Mouse (Mus musculus) forebrain, embryonic 12.5 days (tissue): ENCODE measurements around the gene Tmtc4. TPM values are rescaled to one million over a fixed set of nuclear protein-coding genes. Genes with fewer than 3 reads are reported as not detected.

ENCODE experiments used
- ATAC-seq: fragments of 200-750 bp; cut with Nextera tagmentation; 2 replicates; pipeline ENCODE4 v1.8.0; 2017; ENCODE audit warnings: moderate TSS enrichment; ENCODE audit not compliant: low FRiP score
- H3K27ac ChIP-seq: fragments of 300-500 bp; sonication (generic); 2 replicates; pipeline ENCODE4 v1.5.1; 2016; ENCODE audit warnings: mild to moderate bottlenecking
- H3K27me3 ChIP-seq: fragments of 300-500 bp; sonication (generic); 2 replicates; pipeline ENCODE4 v1.6.1; 2016; ENCODE audit warnings: mild to moderate bottlenecking
- H3K36me3 ChIP-seq: fragments of 300-500 bp; sonication (generic); replicated peaks from 2 replicates; pipeline ENCODE4 v1.6.1; 2016; ENCODE audit warnings: mild to moderate bottlenecking
- H3K4me1 ChIP-seq: fragments of 300-500 bp; sonication (generic); 2 replicates; pipeline ENCODE4 v1.6.1; 2016
- H3K4me2 ChIP-seq: fragments of 300-500 bp; sonication (generic); 2 replicates; pipeline ENCODE4 v1.6.1; 2016; ENCODE audit warnings: mild to moderate bottlenecking, moderate library complexity
- H3K4me3 ChIP-seq: fragments of 300-500 bp; sonication (generic); replicated peaks from 2 replicates; pipeline ENCODE4 v1.5.1; 2016; ENCODE audit warnings: mild to moderate bottlenecking
- H3K9ac ChIP-seq: fragments of 300-500 bp; sonication (generic); 2 replicates; pipeline ENCODE4 v1.6.1; 2016; ENCODE audit warnings: mild to moderate bottlenecking
- H3K9me3 ChIP-seq: fragments of 300-500 bp; sonication (generic); 2 replicates; pipeline ENCODE4 v1.6.1; 2016
- WGBS: fragments of 180-500 bp; shearing (Covaris S2); methylation state at CpG from one replicate; pipeline ENCODE4 v1.1.7; 2016; 5-methylcytosine and 5-hydroxymethylcytosine counted together
- polyA plus RNA-seq: library from polyadenylated mRNA; unstranded; fragments of >200 nt; fragmentation: Nextera tagmentation; extraction: Ambion mirVana; gene quantifications from 2 replicates; pipeline ENCODE4 v1.2.1, GENCODE M21; 2016

Tmtc4 gene
- polyA plus RNA-seq, 1 experiment from 2014 or later, result 37.3 TPM

DNA sequence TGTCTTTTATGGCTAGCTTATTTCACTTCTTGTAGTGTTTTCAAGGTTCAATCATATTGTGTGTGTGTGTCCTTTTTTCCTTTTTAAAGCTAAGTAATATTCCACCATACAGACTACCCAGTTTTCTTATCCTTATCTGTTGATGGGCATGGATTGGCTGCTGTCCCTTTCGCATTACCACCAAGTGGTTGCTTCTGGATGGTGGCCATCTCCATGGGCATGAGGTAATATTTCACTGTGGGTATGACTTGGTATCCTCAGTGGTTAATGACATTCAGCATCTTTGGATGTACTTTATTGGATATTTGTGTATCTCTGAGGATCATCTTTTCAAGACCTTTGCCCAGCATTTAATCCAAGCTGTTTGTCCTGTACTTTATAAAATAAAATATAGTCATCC, 87.7 kb downstream of the Tmtc4 start:
- no peak overlapping the region for H3K27ac ChIP-seq
- no peaks in the 10 kb centered on the region for H3K9me3 ChIP-seq
- H3K9ac ChIP-seq, result no peak overlapping the region
- WGBS, result 100% methylated on average over 1 of the region's 1 CpGs
- no peak overlapping the region for H3K4me3 ChIP-seq
- no peaks in the 10 kb centered on the region for H3K27me3 ChIP-seq
- no peak overlapping the region for H3K4me2 ChIP-seq
- ATAC-seq, result no peak
- peaks cover 8% of the 10 kb centered on the region; the same call in 1 of the 2 replicates for H3K4me1 ChIP-seq
- no peaks in the 10 kb centered on the region for H3K36me3 ChIP-seq

DNA sequence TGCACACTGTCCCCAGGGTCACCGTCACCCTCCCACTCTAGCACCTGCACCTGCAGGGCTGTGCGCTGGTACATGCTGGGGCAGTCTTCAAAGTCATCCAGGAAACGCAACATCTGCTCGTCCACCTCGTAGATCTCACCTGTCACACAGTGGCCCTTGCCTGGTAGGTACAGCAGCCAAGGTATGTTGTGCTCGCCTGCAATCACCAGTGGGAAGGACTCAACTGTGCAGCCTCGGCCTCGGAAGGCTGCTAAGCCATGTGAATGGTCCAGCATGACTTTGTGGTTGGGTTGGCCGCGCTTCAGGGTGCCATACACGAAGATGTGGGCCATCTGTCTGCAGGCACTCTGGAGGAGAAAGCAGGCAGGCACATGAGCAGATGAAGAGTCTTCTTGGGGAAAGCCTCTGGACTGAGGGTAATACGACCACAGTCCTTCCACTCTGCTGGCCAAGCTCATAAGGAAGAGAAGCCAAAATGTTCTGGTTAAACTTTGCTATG, 92.3 kb downstream of the Tmtc4 start:
- Histone ChIP-seq H3K4me3 (no peak overlapping the region), H3K4me1 (no peaks in the 10 kb centered on the region), H3K9ac (no peak overlapping the region), H3K9me3 (no peaks in the 10 kb centered on the region), H3K27ac (no peak overlapping the region), H3K27me3 (no peaks in the 10 kb centered on the region), H3K4me2 (no peak overlapping the region), H3K36me3 (no peaks in the 10 kb centered on the region)
- no peak for ATAC-seq
- WGBS, result 94% methylated on average over 12 of the region's 12 CpGs

DNA sequence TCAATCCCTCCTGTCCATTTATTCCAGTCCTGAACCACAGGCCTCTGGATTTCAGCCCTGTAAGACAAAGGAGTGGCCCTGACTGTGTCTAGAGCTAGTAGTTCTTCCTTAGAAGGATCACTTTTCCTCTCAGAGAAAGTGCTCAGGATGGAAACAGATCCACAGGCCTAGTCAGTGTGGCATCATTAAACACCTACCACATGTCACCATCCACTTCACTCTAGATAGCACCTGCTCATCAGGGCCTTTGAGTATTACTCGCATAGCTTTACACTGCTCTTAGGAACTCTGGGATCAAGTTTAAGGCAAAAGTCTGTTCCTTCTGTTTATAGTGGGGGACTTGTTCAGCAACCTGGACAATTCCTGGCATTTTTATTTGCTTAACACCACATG, 95.4 kb downstream of the Tmtc4 start:
- 92% methylated on average over 1 of the region's 1 CpGs for WGBS
- no peaks in the 10 kb centered on the region for H3K9me3 ChIP-seq
- peaks cover 9% of the 10 kb centered on the region for H3K4me1 ChIP-seq
- no peak overlapping the region for H3K4me2 ChIP-seq
- H3K27ac ChIP-seq, result no peak overlapping the region
- no peak for ATAC-seq
- no peaks in the 10 kb centered on the region for H3K27me3 ChIP-seq
- no peak overlapping the region for H3K4me3 ChIP-seq
- no peaks in the 10 kb centered on the region for H3K36me3 ChIP-seq
- no peak overlapping the region for H3K9ac ChIP-seq

DNA sequence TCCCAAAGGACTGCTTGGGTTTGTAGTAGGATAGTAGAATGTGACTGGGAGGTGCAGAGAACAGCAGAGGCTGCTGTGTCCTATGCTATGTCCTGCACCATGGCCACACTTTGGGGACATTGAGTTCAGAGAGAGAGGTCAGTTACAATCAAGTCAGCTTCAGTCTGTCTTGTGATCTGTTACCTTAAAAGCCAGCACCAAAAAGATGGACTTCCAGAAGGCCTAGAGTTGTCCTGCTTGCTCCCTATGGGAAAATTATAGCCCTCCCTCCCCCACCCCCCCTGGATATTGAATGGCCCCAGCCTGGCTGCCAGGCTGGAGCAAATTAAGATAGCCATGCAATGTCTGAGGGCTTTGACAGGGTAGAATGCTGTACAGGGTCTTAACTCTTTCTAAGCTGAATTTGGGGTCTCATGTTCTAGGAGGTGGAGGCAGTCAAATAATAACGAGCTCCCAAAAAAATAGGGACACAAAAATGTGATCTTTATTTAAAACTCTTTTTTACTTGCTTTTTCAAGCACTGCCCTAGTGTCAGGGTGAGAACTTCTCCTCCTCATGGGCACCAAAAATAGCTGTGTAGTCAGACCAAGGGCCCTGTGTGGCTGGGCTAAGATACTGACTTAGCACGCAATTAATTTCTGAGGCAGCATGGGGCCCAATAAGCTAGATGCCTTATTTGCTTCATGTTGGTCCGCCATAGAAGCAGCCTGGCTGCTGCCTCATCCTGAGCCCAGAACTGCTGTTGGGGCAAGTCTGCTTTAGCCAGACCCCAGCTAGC, 95.9 kb downstream of the Tmtc4 start:
- WGBS, result 77% methylated on average over 3 of the region's 3 CpGs
- H3K9me3 ChIP-seq, result no peaks in the 10 kb centered on the region
- H3K4me2 ChIP-seq, result no peak overlapping the region
- no peak overlapping the region for H3K4me3 ChIP-seq
- H3K4me1 ChIP-seq, result peaks cover 15% of the 10 kb centered on the region
- no peaks in the 10 kb centered on the region for H3K27me3 ChIP-seq
- H3K36me3 ChIP-seq, result no peaks in the 10 kb centered on the region
- H3K9ac ChIP-seq, result no peak overlapping the region
- no peak for ATAC-seq
- no peak overlapping the region for H3K27ac ChIP-seq

- Histone ChIP-seq H3K9me3 (no peaks in the 10 kb centered on the region), H3K4me3 (no peak overlapping the region), H3K9ac (no peak overlapping the region), H3K27ac (no peak overlapping the region), H3K27me3 (no peaks in the 10 kb centered on the region), H3K4me1 (peaks cover 21% of the 10 kb centered on the region), H3K36me3 (no peaks in the 10 kb centered on the region), H3K4me2 (no peak overlapping the region)
- 73% methylated on average over 1 of the region's 1 CpGs for WGBS
- no peak for ATAC-seq
Observed at GRCm38 (mm10) chr14:122887278-122887677, 96.6 kb downstream of the Tmtc4 start.

GRCm38 (mm10) chr14:122885893-122886292, 97.9 kb downstream of the Tmtc4 start:
- H3K4me2 ChIP-seq, result no peak overlapping the region
- no peaks in the 10 kb centered on the region for H3K9me3 ChIP-seq
- H3K27ac ChIP-seq, result no peak overlapping the region
- peaks cover 31% of the 10 kb centered on the region for H3K4me1 ChIP-seq
- H3K9ac ChIP-seq, result no peak overlapping the region
- no peaks in the 10 kb centered on the region for H3K27me3 ChIP-seq
- ATAC-seq, result no peak
- 88% methylated on average over 7 of the region's 7 CpGs for WGBS
- H3K36me3 ChIP-seq, result no peaks in the 10 kb centered on the region
- H3K4me3 ChIP-seq, result no peak overlapping the region

DNA sequence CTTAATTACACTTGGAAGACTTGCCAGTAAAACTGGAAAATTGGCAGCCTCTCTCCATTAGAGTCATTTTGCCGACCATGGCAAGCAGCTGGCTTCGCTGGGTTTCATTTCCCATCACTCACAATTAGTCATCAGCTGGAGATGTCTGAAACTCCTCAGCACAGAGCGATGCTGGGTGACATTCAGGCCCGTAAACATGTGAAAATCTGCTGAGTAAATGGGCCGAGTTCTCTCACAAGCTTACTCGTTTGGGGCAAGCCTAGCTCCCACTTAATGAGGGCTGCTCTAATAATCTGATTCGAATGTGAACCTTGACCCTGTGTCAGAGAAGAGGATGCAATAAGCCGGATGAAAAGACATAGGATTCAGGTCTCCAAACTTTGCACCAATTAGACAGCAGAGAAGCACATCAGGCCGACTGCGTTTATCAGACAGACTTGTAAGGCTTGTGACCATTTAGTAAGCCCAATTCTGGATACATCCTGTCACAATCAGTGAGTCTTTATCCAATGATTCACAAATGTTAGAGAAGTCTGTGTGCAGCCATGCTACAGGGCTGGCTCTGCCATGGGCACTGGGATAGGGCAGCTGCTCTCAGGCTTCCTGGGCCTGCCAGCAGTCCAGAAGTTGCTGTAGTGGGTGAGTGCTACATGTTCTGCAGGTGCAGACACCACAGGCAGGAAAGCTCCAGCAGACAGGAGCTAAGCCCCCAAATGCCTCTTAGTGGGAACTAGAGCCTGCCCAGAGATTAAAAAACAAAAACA, 99.8 kb downstream of the Tmtc4 start:
- WGBS, result 23% methylated on average over 10 of the region's 10 CpGs
- Histone ChIP-seq H3K36me3 (no peaks in the 10 kb centered on the region), H3K9ac (no peak overlapping the region), H3K9me3 (no peaks in the 10 kb centered on the region), H3K27ac (peak overlapping the region; percentile 81), H3K4me1 (peaks cover 31% of the 10 kb centered on the region), H3K27me3 (0 out of 2 replicates have a peak, but pooled peaks cover 5% of the 10 kb centered on the region), H3K4me3 (no peak overlapping the region), H3K4me2 (no peak overlapping the region)
- peak; percentile 59 for ATAC-seq

DNA sequence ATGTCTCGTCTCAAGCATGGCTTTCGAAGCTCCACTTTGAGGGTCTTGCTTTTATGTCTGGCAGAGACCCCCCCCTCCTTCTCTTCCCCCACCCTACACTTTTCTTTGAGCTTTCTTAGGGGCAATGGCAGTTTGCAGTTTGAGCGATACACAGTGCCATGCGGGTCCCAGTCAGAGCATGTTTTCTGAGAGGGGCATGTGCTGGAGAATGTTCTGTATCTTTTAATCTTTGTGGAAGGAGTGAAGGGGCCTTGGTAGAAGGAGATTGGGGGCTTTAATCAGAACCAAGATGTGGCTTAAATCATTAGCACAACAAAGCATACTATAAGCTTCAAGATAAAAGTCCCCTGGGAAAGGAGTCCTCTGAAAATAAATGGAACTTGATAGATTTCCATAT, 100.4 kb downstream of the Tmtc4 start:
- ATAC-seq, result peak; percentile 27
- Histone ChIP-seq H3K9ac (no peak overlapping the region), H3K9me3 (no peaks in the 10 kb centered on the region), H3K27ac (peak overlapping the region; percentile 81), H3K27me3 (0 out of 2 replicates have a peak, but pooled peaks cover 8% of the 10 kb centered on the region), H3K4me2 (0 out of 2 replicates have a peak overlapping the region, but pooled peaks have one; percentile 11), H3K4me3 (no peak overlapping the region), H3K4me1 (peaks cover 31% of the 10 kb centered on the region), H3K36me3 (no peaks in the 10 kb centered on the region)
- WGBS, result 30% methylated on average over 4 of the region's 4 CpGs

GRCm38 (mm10) chr14:122882795-122883409, 100.9 kb downstream of the Tmtc4 start:
- H3K27me3 ChIP-seq, result 0 out of 2 replicates have a peak, but pooled peaks cover 11% of the 10 kb centered on the region
- H3K4me1 ChIP-seq, result peaks cover 31% of the 10 kb centered on the region
- H3K36me3 ChIP-seq, result no peaks in the 10 kb centered on the region
- no peak overlapping the region for H3K4me3 ChIP-seq
- no peaks in the 10 kb centered on the region for H3K9me3 ChIP-seq
- peak overlapping the region; percentile 11; the same call in 1 of the 2 replicates for H3K4me2 ChIP-seq
- no peak overlapping the region for H3K9ac ChIP-seq
- H3K27ac ChIP-seq, result peak overlapping the region; percentile 81
- WGBS, result 59% methylated on average over 7 of the region's 7 CpGs
- peak; percentile 57; the same call in 1 of the 2 replicates for ATAC-seq

DNA sequence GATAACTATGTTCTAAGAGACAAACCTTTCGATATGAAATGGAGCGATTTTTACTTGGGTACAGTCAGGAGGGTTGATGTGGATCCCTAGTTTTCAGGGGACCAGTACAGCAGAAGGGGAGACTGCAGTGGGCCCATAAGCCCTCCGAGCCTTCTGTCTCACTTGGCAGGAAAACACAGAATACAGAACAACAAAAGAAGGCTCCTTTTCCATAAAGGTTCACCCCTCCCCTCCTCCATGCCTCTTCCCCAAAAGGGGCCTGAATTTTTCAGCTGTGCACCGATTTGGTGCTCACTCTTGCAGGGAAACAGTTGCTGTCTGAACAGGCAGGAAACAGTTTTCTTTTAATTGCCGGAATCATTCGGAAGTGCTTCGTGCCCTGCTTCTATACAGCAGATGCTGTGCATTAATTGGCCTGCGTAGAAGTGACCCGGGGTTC, 101.6 kb downstream of the Tmtc4 start:
- Histone ChIP-seq H3K27me3 (peaks cover 11% of the 10 kb centered on the region; the same call in 1 of the 2 replicates), H3K4me3 (no peak overlapping the region), H3K27ac (peak overlapping the region; percentile 81), H3K4me1 (peaks cover 31% of the 10 kb centered on the region), H3K36me3 (no peaks in the 10 kb centered on the region), H3K9ac (peak overlapping the region; percentile 29; the same call in 1 of the 2 replicates), H3K9me3 (no peaks in the 10 kb centered on the region), H3K4me2 (peak overlapping the region; percentile 11)
- ATAC-seq, result peak; percentile 50
- WGBS, result 34% methylated on average over 9 of the region's 9 CpGs

DNA sequence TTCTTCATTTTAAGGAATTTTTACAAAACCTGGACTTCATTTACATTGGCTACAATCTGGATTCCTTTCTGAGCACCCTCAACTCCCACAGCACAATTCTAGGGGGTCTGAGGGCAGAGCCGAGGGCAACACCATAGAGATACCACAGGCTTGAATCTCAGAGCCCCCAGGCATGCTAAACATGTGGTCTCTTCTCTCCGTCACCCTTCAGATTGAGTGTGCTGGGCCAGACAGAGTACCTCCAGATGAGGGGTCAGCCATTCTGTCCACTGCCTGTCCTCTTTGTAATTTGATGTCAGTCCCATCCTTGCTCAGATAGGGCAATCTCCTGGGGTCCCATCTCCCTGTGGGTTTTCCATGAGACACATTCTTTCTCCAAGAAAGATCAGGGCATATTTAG, 102.1 kb downstream of the Tmtc4 start:
- ATAC-seq, result no peak; the same call in 1 of the 2 replicates
- no peaks in the 10 kb centered on the region for H3K36me3 ChIP-seq
- H3K9ac ChIP-seq, result peak overlapping the region; percentile 29; the same call in 1 of the 2 replicates
- no peak overlapping the region for H3K4me3 ChIP-seq
- WGBS, result 62% methylated on average over 2 of the region's 2 CpGs
- H3K4me1 ChIP-seq, result peaks cover 31% of the 10 kb centered on the region
- peaks cover 16% of the 10 kb centered on the region for H3K27me3 ChIP-seq
- H3K27ac ChIP-seq, result peak overlapping the region; percentile 81
- H3K4me2 ChIP-seq, result no peak overlapping the region
- no peaks in the 10 kb centered on the region for H3K9me3 ChIP-seq

- H3K27me3 ChIP-seq, result peaks cover 19% of the 10 kb centered on the region
- H3K9ac ChIP-seq, result no peak overlapping the region
- no peak overlapping the region for H3K27ac ChIP-seq
- H3K36me3 ChIP-seq, result no peaks in the 10 kb centered on the region
- no peak for ATAC-seq
- peaks cover 37% of the 10 kb centered on the region for H3K4me1 ChIP-seq
- H3K9me3 ChIP-seq, result no peaks in the 10 kb centered on the region
- 68% methylated on average over 7 of the region's 7 CpGs for WGBS
- no peak overlapping the region for H3K4me3 ChIP-seq
- no peak overlapping the region for H3K4me2 ChIP-seq
Observed at GRCm38 (mm10) chr14:122880291-122880690, 103.5 kb downstream of the Tmtc4 start.
